Mouse (Mus musculus): Measurements from ENCODE around the gene Gm8271. TPM values are rescaled to one million over a fixed set of nuclear protein-coding genes. Genes with fewer than 3 reads are reported as not detected.
"Not testable (repeated sequence)": the region's sequence is repeated elsewhere in the genome, so short reads cannot be mapped to it uniquely, and the experiment has no call there.

The Gm8271 gene
- total RNA-seq (2022): not detected

- not testable (repeated sequence) for DNase-seq (ENCODE audit: low spot score)
Measured at GRCm38 (mm10) chr14:5185493-5185892, at the start of gene Gm8271. TSS of gene Gm8271 (plus strand) at chr14:5185793.

GRCm38 (mm10) chr14:5164235-5164634 is 21.4 kb upstream of the Gm8271 start, which contains the start of gene Gm3317:
TSS of gene Gm3317 (plus strand) at chr14:5164535.
- not testable (repeated sequence) for DNase-seq (ENCODE audit: low spot score)

Other genes with a start within 250 kb of the Gm8271 start
- gene Gm8297, start 201.9 kb upstream of the Gm8271 start, total RNA-seq (2022): not detected
- gene Gm3298, start 169.9 kb upstream of the Gm8271 start, total RNA-seq (2022): not detected
- under 1 TPM in 2 of 4 experiments, not detected in 2; 0.12 to 0.19 TPM for gene 4930555G01Rik, start 135.2 kb upstream of the Gm8271 start, total RNA-seq (2022)
- not detected for gene Gm8281, start 114.8 kb upstream of the Gm8271 start, total RNA-seq (2022)
- gene Gm8279, start 54.3 kb upstream of the Gm8271 start, total RNA-seq (2022): not detected
- gene Gm3317, start 21.3 kb upstream of the Gm8271 start, total RNA-seq (2022): not detected
- gene Gm3526, start 74.8 kb downstream of the Gm8271 start, total RNA-seq (2022): not detected
- not detected for gene Gm3542, start 149.1 kb downstream of the Gm8271 start, total RNA-seq (2022)
- not detected for gene Gm3500, start 203.3 kb downstream of the Gm8271 start, total RNA-seq (2022)

Data from heart, adult 8-10 months (tissue).